Mouse (Mus musculus) E14TG2a.4 (cell line): ENCODE measurements around the gene Tnfaip8l3.

Source experiments
- CTCF ChIP-seq: conservative IDR thresholded peaks from 2 replicates; pipeline ENCODE4 v1.5.1; 2014; ENCODE audit warnings: low read length
- NANOG ChIP-seq: IDR thresholded peaks from 2 replicates; pipeline ENCODE4 v1.6.1; 2014; ENCODE audit warnings: borderline replicate concordance, low read length, mixed read lengths
- POU5F1 ChIP-seq: IDR thresholded peaks from 2 replicates; pipeline ENCODE4 v1.6.1; 2014; ENCODE audit warnings: low read length, borderline replicate concordance

- no peak for TF ChIP-seq CTCF
- TF ChIP-seq POU5F1 = no peak
- no peak for TF ChIP-seq NANOG
Observed at GRCm38 (mm10) chr9:54037717-54038116, 30.5 kb downstream of the Tnfaip8l3 start.
